Mouse (Mus musculus) neural tube, embryonic 15.5 days (tissue): ENCODE measurements around the gene Zfp982. TPM values are rescaled to one million over a fixed set of nuclear protein-coding genes. Genes with fewer than 3 reads are reported as not detected.
"Not testable (repeated sequence)": the region's sequence is repeated elsewhere in the genome, so short reads cannot be mapped to it uniquely, and the experiment has no call there.

Experiments
- ATAC-seq: fragments of 200-750 bp; cut with Nextera tagmentation; 2 replicates; pipeline ENCODE4 v1.8.0; 2017; ENCODE audit warnings: mild to moderate bottlenecking, moderate TSS enrichment, moderate library complexity; ENCODE audit not compliant: low FRiP score
- H3K27ac ChIP-seq: fragments of 300-500 bp; sonication (generic); replicated peaks from 2 replicates; pipeline ENCODE4 v1.5.1; 2015; ENCODE audit warnings: mild to moderate bottlenecking, inconsistent platforms
- H3K27me3 ChIP-seq: fragments of 300-500 bp; sonication (generic); replicated peaks from 2 replicates; pipeline ENCODE4 v1.6.1; 2015; ENCODE audit warnings: inconsistent platforms
- H3K36me3 ChIP-seq: fragments of 300-500 bp; sonication (generic); 2 replicates; pipeline ENCODE4 v1.6.1; 2015; ENCODE audit warnings: inconsistent platforms
- H3K4me1 ChIP-seq: fragments of 300-500 bp; sonication (generic); 2 replicates; pipeline ENCODE4 v1.6.1; 2015; ENCODE audit warnings: inconsistent platforms
- H3K4me2 ChIP-seq: fragments of 300-500 bp; sonication (generic); 2 replicates; pipeline ENCODE4 v1.6.1; 2015; ENCODE audit warnings: inconsistent platforms, mild to moderate bottlenecking, moderate library complexity
- H3K4me3 ChIP-seq: fragments of 300-500 bp; sonication (generic); replicated peaks from 2 replicates; pipeline ENCODE4 v1.5.1; 2015; ENCODE audit warnings: mild to moderate bottlenecking, inconsistent platforms
- H3K9ac ChIP-seq: fragments of 300-500 bp; sonication (generic); replicated peaks from 2 replicates; pipeline ENCODE4 v1.6.1; 2015; ENCODE audit warnings: mild to moderate bottlenecking, inconsistent platforms
- H3K9me3 ChIP-seq: fragments of 300-500 bp; sonication (generic); replicated peaks from 2 replicates; pipeline ENCODE4 v1.6.1; 2016; ENCODE audit warnings: inconsistent platforms
- whole genome bisulfite sequencing: fragments of 180-500 bp; shearing (Covaris S2); methylation state at CpG from one replicate; pipeline ENCODE4 v1.1.7; 2015; ENCODE audit warnings: mixed read lengths; 5-methylcytosine and 5-hydroxymethylcytosine counted together
- polyA plus RNA-seq: library from polyadenylated mRNA; unstranded; fragments of >200 nt; fragmentation: Nextera tagmentation; extraction: Ambion mirVana; gene quantifications from 2 replicates; pipeline ENCODE4 v1.2.1, GENCODE M21; 2015

The Zfp982 gene
- polyA plus RNA-seq, 1 experiment from 2014 or later: 5.8 TPM

GRCm38 (mm10) chr4:147520100-147520499 lies 27.9 kb downstream of the Zfp982 start:
- Histone ChIP-seq H3K9me3 (peaks cover 74% of the 10 kb centered on the region), H3K36me3 (no peaks in the 10 kb centered on the region), H3K27me3 (no peaks in the 10 kb centered on the region), H3K4me3 (no peak overlapping the region), H3K27ac (no peak overlapping the region), H3K4me2 (no peak overlapping the region), H3K4me1 (no peaks in the 10 kb centered on the region), H3K9ac (no peak overlapping the region)
- ATAC-seq: no peak

GRCm38 (mm10) chr4:147525125-147525524 lies 32.9 kb downstream of the Zfp982 start:
- 92% methylated on average over 1 of the region's 1 CpGs for WGBS
- Histone ChIP-seq H3K4me2 (no peak overlapping the region), H3K4me1 (no peaks in the 10 kb centered on the region), H3K27me3 (no peaks in the 10 kb centered on the region), H3K27ac (no peak overlapping the region), H3K9ac (no peak overlapping the region), H3K4me3 (no peak overlapping the region), H3K36me3 (no peaks in the 10 kb centered on the region), H3K9me3 (peaks cover 66% of the 10 kb centered on the region)
- ATAC-seq: no peak

DNA sequence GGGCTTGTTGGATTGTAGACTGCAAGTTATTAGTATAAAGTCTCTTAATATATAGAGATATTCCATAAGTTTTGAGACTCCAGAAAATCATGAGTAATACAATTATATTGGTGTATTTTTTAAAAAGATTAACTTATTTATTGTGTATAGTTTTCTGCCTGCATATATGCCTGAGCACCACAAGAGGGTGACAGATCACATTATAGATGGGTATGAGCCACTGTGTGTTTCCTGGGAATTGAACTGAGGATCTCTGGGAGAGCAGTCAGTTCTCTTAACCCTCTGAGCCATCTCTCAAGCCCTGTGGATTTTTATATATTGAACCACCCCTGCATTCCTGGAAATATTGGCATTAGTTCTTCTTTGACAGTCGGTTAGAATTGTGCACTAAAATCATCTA lies 38.1 kb downstream of the Zfp982 start:
- H3K9me3 ChIP-seq: peaks cover 45% of the 10 kb centered on the region
- H3K4me3 ChIP-seq: no peak overlapping the region
- no peaks in the 10 kb centered on the region for H3K36me3 ChIP-seq
- no peak overlapping the region for H3K4me2 ChIP-seq
- WGBS: 89% methylated on average over 1 of the region's 1 CpGs
- H3K9ac ChIP-seq: no peak overlapping the region
- H3K27me3 ChIP-seq: no peaks in the 10 kb centered on the region
- no peak for ATAC-seq
- no peaks in the 10 kb centered on the region for H3K4me1 ChIP-seq
- H3K27ac ChIP-seq: no peak overlapping the region

GRCm38 (mm10) chr4:147535916-147536315 lies 43.7 kb downstream of the Zfp982 start:
- H3K9ac ChIP-seq, H3K36me3 ChIP-seq, H3K4me1 ChIP-seq, H3K27ac ChIP-seq, H3K27me3 ChIP-seq, H3K4me3 ChIP-seq, ATAC-seq, H3K4me2 ChIP-seq: not testable (repeated sequence)
- H3K9me3 ChIP-seq: peaks cover 37% of the 10 kb centered on the region

- 84% methylated on average over 2 of the region's 2 CpGs for WGBS
- 0 out of 2 replicates have a peak, but pooled peaks cover 3% of the 10 kb centered on the region for H3K36me3 ChIP-seq
- H3K27ac ChIP-seq: no peak overlapping the region
- no peak for ATAC-seq
- H3K4me1 ChIP-seq: no peaks in the 10 kb centered on the region
- H3K4me3 ChIP-seq: no peak overlapping the region
- no peaks in the 10 kb centered on the region for H3K27me3 ChIP-seq
- peaks cover 38% of the 10 kb centered on the region for H3K9me3 ChIP-seq
- no peak overlapping the region for H3K4me2 ChIP-seq
- H3K9ac ChIP-seq: no peak overlapping the region
Observed at GRCm38 (mm10) chr4:147537702-147538101, 45.5 kb downstream of the Zfp982 start.

DNA sequence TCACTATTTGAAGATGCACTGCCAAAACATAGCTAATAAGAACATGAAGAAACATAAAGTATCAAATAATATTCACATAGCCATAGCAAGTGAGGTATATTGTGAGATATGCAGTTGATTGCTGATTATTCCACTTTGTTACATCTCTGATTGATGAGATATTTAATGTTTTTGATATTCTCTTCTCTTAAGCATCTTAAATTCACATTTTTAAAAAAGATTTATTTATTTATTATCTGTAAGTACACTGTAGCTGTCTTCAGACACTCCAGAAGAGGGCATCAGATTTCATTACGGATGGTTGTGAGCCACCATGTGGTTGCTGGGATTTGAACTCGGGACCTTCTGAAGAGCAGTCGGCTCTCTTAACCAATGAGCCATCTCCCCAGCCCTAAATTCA lies 47.7 kb downstream of the Zfp982 start, which contains the start of gene Gm16503:
TSS of gene Gm16503 (plus strand) at position 301 of the 400 bp plus-strand sequence.
- H3K27me3 ChIP-seq, H3K4me1 ChIP-seq, H3K4me3 ChIP-seq, H3K36me3 ChIP-seq, ATAC-seq, H3K4me2 ChIP-seq, H3K27ac ChIP-seq, H3K9ac ChIP-seq: not testable (repeated sequence)
- WGBS: 90% methylated on average over 3 of the region's 3 CpGs
- peaks cover 46% of the 10 kb centered on the region for H3K9me3 ChIP-seq

DNA sequence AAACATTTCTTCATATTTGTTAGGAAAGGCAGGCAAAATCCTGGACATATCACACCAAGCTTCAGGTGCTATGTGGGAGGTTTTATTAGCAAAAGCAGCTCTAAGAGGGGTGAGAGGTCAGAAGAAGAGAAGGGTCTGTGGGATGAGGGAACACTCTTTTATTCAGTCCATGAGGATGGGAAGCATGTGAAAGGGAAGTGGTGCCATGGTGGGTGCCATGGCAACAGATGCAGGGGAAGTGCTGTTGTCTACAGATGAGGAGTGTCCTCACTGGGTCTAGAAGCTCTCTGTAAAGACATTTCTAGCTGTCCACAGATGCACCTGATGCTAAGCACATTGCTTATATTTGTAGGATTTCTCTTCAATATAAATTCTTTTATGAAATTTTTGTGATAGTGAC lies 48.9 kb downstream of the Zfp982 start:
- H3K27ac ChIP-seq: no peak overlapping the region
- no peak for ATAC-seq
- H3K9me3 ChIP-seq: peaks cover 38% of the 10 kb centered on the region
- no peak overlapping the region for H3K4me2 ChIP-seq
- H3K4me1 ChIP-seq: no peaks in the 10 kb centered on the region
- no peak overlapping the region for H3K9ac ChIP-seq
- H3K27me3 ChIP-seq: no peaks in the 10 kb centered on the region
- 0 out of 2 replicates have a peak, but pooled peaks cover 3% of the 10 kb centered on the region for H3K36me3 ChIP-seq
- no peak overlapping the region for H3K4me3 ChIP-seq

DNA sequence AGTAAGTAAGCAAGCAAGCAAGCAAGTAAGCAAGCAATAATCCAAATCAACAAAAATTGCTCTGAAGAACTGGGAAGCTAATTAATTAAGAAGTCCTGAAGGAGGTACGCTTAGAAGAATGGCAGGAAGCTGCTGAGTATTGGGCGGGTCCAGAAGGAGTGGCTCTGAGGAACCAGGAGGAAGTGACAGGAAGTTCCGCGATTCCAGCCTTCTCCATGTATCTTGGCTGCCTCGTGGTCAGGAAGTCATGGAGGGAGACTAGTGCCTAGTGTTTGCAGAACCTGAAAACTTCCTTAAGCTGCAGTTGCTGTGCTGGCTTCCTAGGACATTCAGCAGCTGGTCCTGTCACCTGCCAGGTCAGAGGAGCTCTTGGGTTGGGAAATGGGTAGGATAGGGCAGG lies 60.9 kb downstream of the Zfp982 start, which contains the start of gene Zfp985:
TSS of gene Zfp985 (plus strand) at position 207 of the 400 bp plus-strand sequence.
- not testable (repeated sequence) for H3K36me3 ChIP-seq, H3K27ac ChIP-seq, H3K9ac ChIP-seq, H3K27me3 ChIP-seq, H3K4me1 ChIP-seq, H3K4me3 ChIP-seq, H3K9me3 ChIP-seq, ATAC-seq, H3K4me2 ChIP-seq
- WGBS: 70% methylated on average over 5 of the region's 5 CpGs

DNA sequence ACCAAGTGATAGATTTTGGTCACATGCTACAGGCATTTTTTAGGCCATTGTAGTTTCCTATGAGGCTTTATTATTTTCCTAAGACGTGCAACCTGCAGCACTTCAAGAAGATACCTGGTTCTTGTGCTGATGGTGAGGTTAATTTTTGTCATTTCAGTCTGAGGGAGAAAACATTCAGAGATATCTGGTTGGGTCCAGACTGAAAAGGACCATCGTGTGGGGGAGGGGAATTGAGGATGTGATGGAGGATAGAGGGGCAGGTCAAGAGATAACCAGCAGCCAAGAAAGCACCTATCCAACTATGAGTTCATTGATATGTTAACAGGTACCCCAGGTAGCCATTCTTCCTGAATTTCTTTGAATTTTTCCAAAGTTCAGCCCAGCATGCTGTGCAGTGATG lies 62.1 kb downstream of the Zfp982 start:
- not testable (repeated sequence) for H3K27me3 ChIP-seq, H3K4me3 ChIP-seq, H3K9ac ChIP-seq, H3K9me3 ChIP-seq, H3K27ac ChIP-seq, H3K4me2 ChIP-seq, H3K36me3 ChIP-seq, ATAC-seq, H3K4me1 ChIP-seq
- 82% methylated on average over 2 of the region's 2 CpGs for WGBS

DNA sequence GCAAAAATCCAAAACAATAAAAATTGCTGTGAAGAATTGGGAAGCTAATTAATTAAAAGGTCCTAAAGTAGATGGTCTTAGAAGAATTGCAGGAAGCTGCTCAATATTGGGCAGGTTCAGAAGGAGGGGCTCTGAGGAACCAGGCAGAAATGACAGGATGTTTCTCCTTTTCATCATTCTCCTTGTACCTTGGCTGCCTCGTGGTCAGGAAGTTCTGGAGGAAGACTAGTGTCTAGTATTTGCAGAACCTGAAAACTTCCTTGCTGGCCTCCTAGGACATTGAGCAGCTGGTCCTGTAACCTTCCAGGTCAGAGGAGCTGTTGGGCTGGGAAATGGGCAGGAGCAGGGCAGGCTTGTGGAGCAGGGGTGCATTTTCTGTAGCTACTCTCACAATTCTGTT lies 64.7 kb downstream of the Zfp982 start:
- H3K9me3 ChIP-seq, H3K4me1 ChIP-seq, H3K9ac ChIP-seq, H3K4me2 ChIP-seq, ATAC-seq, H3K4me3 ChIP-seq, H3K36me3 ChIP-seq, H3K27me3 ChIP-seq, H3K27ac ChIP-seq: not testable (repeated sequence)
- 54% methylated on average over 1 of the region's 1 CpGs for WGBS

GRCm38 (mm10) chr4:147558011-147558410 lies 65.8 kb downstream of the Zfp982 start:
- H3K9ac ChIP-seq, H3K27ac ChIP-seq, H3K4me3 ChIP-seq, H3K36me3 ChIP-seq, H3K4me1 ChIP-seq, ATAC-seq, H3K9me3 ChIP-seq, H3K27me3 ChIP-seq, H3K4me2 ChIP-seq: not testable (repeated sequence)

GRCm38 (mm10) chr4:147559096-147559495 lies 66.9 kb downstream of the Zfp982 start:
- 69% methylated on average over 1 of the region's 1 CpGs for WGBS
- not testable (repeated sequence) for ATAC-seq, H3K36me3 ChIP-seq, H3K4me2 ChIP-seq, H3K4me1 ChIP-seq, H3K27me3 ChIP-seq, H3K27ac ChIP-seq, H3K9me3 ChIP-seq, H3K4me3 ChIP-seq, H3K9ac ChIP-seq
